Mouse (Mus musculus) kidney, adult 2 months (tissue): ENCODE results near the gene Cdh23. TPM values are rescaled to one million over a fixed set of nuclear protein-coding genes. Genes with fewer than 3 reads are reported as not detected.

Source experiments
- DNase-seq: peaks from one replicate; pipeline ENCODE4 v3.0.0; 2021
- H3K27ac ChIP-seq: fragments of 200-500 bp; 2 replicates; pipeline ENCODE4 v1.5.1; 2012; ENCODE audit warnings: low read depth, low read length, control low read depth, inconsistent platforms; ENCODE audit not compliant: insufficient read depth
- H3K27me3 ChIP-seq: fragments of 200-500 bp; replicated peaks from 2 replicates; pipeline ENCODE4 v1.6.1; 2012; ENCODE audit warnings: mild to moderate bottlenecking, moderate library complexity, low read length, inconsistent platforms; ENCODE audit not compliant: control insufficient read depth, insufficient read depth
- H3K36me3 ChIP-seq: fragments of 200-500 bp; 2 replicates; pipeline ENCODE4 v1.6.1; 2012; ENCODE audit warnings: mild to moderate bottlenecking, moderate library complexity, low read length, inconsistent platforms; ENCODE audit not compliant: control insufficient read depth, insufficient read depth
- H3K4me1 ChIP-seq: fragments of 200-500 bp; 2 replicates; pipeline ENCODE4 v1.6.1; 2011; ENCODE audit warnings: low read length; ENCODE audit not compliant: control insufficient read depth, insufficient read depth
- H3K4me3 ChIP-seq: fragments of 200-500 bp; 2 replicates; pipeline ENCODE4 v1.5.1; 2011; ENCODE audit warnings: mild to moderate bottlenecking, low read depth, low read length, control low read depth; ENCODE audit not compliant: insufficient read depth
- CTCF ChIP-seq: fragments of 200-500 bp; conservative IDR thresholded peaks from 2 replicates; pipeline ENCODE4 v1.5.1; 2011; ENCODE audit warnings: low read depth, mild to moderate bottlenecking, control low read depth, low read length, moderate library complexity, mixed read lengths; ENCODE audit not compliant: insufficient read depth, insufficient read length
- POLR2A ChIP-seq: fragments of 200-500 bp; IDR thresholded peaks from one replicate; pipeline ENCODE4 v1.6.1; 2011; ENCODE audit warnings: low read depth, low read length, control low read depth
- WGBS: fragments of 180-500 bp; shearing (Covaris S2); methylation state at CpG from one replicate; pipeline ENCODE4 v1.1.7; 2018; 5-methylcytosine and 5-hydroxymethylcytosine counted together
- polyA plus RNA-seq: library from polyadenylated mRNA; depleted of rRNA; stranded (reverse); fragments of >200 nt; gene quantifications from 2 replicates; pipeline ENCODE4 v1.2.3, GENCODE M21; 2012

The Cdh23 gene
- polyA plus RNA-seq, 1 experiment: 0.17 TPM

DNA sequence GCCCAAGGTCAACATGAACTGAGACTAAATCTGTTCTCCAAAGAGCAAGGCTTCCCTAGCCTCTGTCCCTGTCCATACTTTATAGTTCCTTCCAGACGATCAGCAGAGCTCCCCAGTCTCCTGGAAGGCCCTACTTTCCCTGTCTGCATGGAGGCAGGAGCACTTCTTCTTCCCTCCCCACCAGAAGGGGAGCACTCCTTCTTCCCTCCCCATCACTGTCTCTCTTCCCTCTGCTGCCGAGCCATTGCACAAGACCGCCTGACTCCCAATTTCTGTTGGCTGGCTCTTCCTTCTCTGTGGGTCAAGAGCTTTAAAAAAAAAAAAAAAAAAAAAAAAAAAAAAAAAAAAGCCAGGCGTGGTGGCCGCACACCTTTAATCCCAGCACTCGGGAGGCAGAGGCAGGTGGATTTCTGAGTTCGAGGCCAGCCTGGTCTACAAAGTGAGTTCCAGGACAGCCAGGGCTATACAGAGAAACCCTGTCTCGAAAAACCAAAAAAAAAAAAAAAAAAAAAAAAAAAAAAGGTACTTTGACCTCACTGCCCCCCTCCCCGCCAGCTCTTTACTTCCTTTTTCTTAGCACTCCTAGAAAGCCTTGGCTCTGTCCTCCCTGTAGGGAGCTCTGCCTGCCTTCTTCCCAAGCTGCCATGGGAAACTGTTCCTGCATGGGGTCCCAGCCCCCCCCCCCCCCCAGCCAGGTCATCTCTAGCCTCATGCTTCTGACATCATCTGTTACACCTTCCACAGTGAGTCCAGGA is 41.8 kb upstream of the Cdh23 start:
- 0 out of 2 replicates have a peak, but pooled peaks cover 3% of the 10 kb centered on the region for H3K4me1 ChIP-seq
- TF ChIP-seq POLR2A (no peak), CTCF (no peak)
- H3K27me3 ChIP-seq: no peaks in the 10 kb centered on the region
- no peak overlapping the region for H3K27ac ChIP-seq
- 69% methylated on average over 4 of the region's 9 CpGs for WGBS
- no peak for DNase-seq
- no peaks in the 10 kb centered on the region for H3K36me3 ChIP-seq
- H3K4me3 ChIP-seq: no peak overlapping the region

DNA sequence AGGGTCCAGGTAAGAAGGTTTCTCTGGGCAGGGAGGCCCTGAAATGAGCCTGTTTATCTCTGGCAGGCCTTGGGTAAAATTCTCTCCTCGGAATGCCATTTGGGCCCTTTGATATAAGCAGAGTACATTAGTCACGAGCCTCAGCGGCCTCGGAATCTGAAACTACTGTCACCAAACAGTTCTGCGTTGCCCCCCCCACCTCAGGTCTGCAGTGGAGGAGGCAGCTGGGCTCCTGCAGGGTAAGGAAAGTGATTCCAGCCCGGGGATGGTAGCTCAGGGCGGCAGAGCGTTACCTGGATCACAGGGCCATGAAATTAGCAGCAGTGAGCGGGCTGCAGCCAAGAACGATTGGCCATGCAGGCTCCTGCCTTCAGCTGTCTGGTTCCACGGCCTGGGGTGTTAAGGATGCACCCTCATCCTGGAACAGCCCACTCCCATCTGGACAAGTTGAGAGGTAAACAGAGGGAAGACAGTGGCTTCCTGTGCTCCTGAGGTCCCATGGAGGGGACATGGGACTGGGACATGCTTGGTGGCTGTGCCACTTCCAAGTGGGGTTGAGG is 41.0 kb upstream of the Cdh23 start:
- H3K27me3 ChIP-seq: no peaks in the 10 kb centered on the region
- TF ChIP-seq CTCF (no peak), POLR2A (no peak)
- no peaks in the 10 kb centered on the region for H3K36me3 ChIP-seq
- no peak overlapping the region for H3K4me3 ChIP-seq
- peaks cover 6% of the 10 kb centered on the region; the same call in 1 of the 2 replicates for H3K4me1 ChIP-seq
- DNase-seq: no peak
- WGBS: 58% methylated on average over 11 of the region's 11 CpGs
- no peak overlapping the region for H3K27ac ChIP-seq

GRCm38 (mm10) chr10:60735737-60736136 is 39.4 kb upstream of the Cdh23 start:
- DNase-seq: no peak
- no peak for TF ChIP-seq POLR2A
- TF ChIP-seq CTCF: no peak
- Histone ChIP-seq H3K27me3 (no peaks in the 10 kb centered on the region), H3K27ac (no peak overlapping the region), H3K4me1 (peaks cover 6% of the 10 kb centered on the region; the same call in 1 of the 2 replicates), H3K36me3 (no peaks in the 10 kb centered on the region), H3K4me3 (no peak overlapping the region)
- WGBS: 100% methylated on average over 1 of the region's 1 CpGs

GRCm38 (mm10) chr10:60733471-60733870 is 37.2 kb upstream of the Cdh23 start:
- Histone ChIP-seq H3K4me1 (peaks cover 6% of the 10 kb centered on the region; the same call in 1 of the 2 replicates), H3K36me3 (no peaks in the 10 kb centered on the region), H3K4me3 (no peak overlapping the region), H3K27ac (no peak overlapping the region), H3K27me3 (no peaks in the 10 kb centered on the region)
- 59% methylated on average over 8 of the region's 8 CpGs for WGBS
- TF ChIP-seq POLR2A (no peak), CTCF (no peak)
- peak; percentile 88 for DNase-seq

DNA sequence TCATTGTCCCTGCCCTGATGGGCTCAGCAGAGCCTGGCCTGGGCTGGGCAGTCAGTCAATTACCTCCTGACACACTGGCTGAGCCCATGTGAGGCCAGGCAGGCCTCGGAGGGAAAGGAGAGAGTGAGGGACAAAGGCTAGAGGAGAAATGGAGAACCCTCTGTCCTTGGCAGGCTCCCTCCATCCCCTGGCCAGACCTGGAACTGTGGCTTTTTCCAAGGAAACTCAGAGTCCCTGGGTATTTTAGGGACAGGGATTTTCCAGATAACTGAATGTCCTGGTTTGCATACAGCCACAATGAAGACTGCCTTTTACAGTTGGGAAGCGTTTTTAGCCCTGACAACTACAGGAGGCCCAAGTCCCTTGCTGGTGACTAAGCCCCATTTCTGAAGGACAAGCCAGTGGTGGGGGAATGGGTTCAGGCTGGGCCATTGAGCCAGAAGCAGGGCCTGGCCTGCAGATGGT is 36.1 kb upstream of the Cdh23 start:
- Histone ChIP-seq H3K4me1 (peaks cover 6% of the 10 kb centered on the region; the same call in 1 of the 2 replicates), H3K27ac (no peak overlapping the region), H3K36me3 (no peaks in the 10 kb centered on the region), H3K27me3 (no peaks in the 10 kb centered on the region), H3K4me3 (no peak overlapping the region)
- TF ChIP-seq POLR2A: no peak
- TF ChIP-seq CTCF: no peak
- peak; percentile 58 for DNase-seq
- WGBS: 62% methylated on average over 2 of the region's 2 CpGs

DNA sequence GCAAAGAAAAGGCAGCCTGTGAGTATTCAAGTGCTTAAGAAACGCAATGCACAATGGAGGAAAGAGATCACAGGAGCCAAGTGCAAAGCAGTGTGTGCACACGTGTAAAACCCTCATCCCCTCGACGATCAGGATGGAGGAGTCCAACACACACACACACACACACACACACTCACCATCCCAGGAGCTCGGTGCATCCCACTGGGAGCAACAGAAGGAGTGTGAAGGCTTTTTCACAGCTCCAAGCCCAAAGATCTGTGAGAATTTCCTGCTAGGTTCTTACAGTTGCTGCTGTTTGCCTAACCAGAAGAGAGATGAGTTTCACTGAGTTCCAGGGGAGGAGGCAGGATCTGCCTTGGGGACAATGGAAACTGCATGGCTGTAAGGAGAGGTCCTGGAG is 35.5 kb upstream of the Cdh23 start:
- Histone ChIP-seq H3K36me3 (no peaks in the 10 kb centered on the region), H3K27ac (no peak overlapping the region), H3K27me3 (no peaks in the 10 kb centered on the region), H3K4me1 (peaks cover 6% of the 10 kb centered on the region; the same call in 1 of the 2 replicates), H3K4me3 (no peak overlapping the region)
- DNase-seq: no peak
- WGBS: 70% methylated on average over 5 of the region's 5 CpGs
- TF ChIP-seq POLR2A (no peak), CTCF (no peak)

DNA sequence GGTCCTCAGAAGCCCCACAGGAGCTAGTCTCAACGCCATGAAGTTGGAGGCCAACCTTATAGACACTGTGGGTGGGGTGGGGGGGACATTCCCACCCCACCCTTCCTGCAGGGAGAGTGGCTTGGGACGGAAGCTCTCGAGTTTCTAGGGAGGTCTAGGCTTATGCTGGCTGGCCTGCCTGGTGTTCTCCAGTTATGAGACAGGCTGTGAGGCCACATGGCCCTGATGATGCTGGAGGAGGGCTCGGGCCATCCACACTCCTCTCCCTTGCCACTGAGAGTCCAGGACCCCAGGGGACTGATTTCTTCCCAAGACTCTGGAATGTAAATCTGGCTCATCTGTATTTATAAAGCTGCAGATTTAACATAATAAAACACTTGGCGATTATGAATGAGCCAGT is 31.0 kb upstream of the Cdh23 start:
- 56% methylated on average over 5 of the region's 5 CpGs for WGBS
- no peak overlapping the region for H3K27ac ChIP-seq
- TF ChIP-seq POLR2A (no peak), CTCF (no peak)
- no peaks in the 10 kb centered on the region for H3K36me3 ChIP-seq
- H3K4me1 ChIP-seq: no peaks in the 10 kb centered on the region
- H3K4me3 ChIP-seq: no peak overlapping the region
- H3K27me3 ChIP-seq: no peaks in the 10 kb centered on the region
- DNase-seq: no peak

- no peak for DNase-seq
- Histone ChIP-seq H3K27me3 (no peaks in the 10 kb centered on the region), H3K4me1 (no peaks in the 10 kb centered on the region), H3K4me3 (no peak overlapping the region), H3K36me3 (no peaks in the 10 kb centered on the region), H3K27ac (no peak overlapping the region)
- WGBS: 94% methylated on average over 3 of the region's 3 CpGs
- TF ChIP-seq CTCF: no peak
- TF ChIP-seq POLR2A: no peak
Measured at GRCm38 (mm10) chr10:60726896-60727295, 30.6 kb upstream of the Cdh23 start.
